Comparison of ENCODE assay signal across 8 mouse cellular contexts in the genomic region with DNA sequence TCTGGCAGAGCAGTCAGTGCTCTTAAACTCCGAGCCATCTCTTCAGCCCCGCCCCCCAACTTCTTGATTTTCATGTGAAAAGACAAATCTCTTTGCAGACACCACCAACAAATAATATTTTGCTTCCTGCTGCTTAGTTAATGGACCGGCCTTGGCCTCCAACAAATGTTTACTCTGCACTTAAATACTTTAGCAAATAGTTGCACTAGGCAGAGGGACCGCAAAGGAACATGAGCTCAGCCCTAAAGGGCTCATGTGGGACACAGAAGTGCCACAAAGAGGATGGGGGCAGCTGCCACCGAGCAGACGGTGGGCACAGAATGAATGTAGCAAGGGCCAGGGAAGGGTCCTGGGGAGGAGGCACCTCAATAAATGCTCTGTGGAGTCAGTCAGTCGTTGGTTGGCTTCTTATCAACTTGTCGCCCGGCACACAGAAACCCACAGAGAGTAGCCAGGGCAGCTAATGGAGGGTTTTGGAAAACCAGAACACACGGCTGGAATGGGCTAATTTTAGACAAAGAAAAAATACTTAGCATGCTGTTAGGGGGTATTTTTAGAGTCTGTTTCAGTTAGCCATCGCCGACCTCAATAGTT. TPM values are rescaled to one million over a fixed set of nuclear protein-coding genes. Genes with fewer than 3 reads are reported as not detected.
DNase-seq lines count a peak whose midpoint lies in the region; ATAC-seq lines count a peak whose summit lies in the region.

No protein-coding gene starts in this region.

- 0 out of 2 replicates have a peak, but pooled peaks cover 4% of the 10 kb centered on the region for H3K27me3 ChIP-seq in hindbrain, embryonic 10.5 days (ENCODE audit: insufficient read depth, poor library complexity, severe bottlenecking)
- H3K27me3 ChIP-seq in hindbrain, embryonic 11.5 days (ENCODE audit: control insufficient read depth, insufficient read depth, low read length) = no peaks in the 10 kb centered on the region
- no peaks in the 10 kb centered on the region for H3K27me3 ChIP-seq in intestine, embryonic 14.5 days (replicated peaks; ENCODE audit: control insufficient read depth, insufficient read depth, low read length)

- ATAC-seq in hindbrain, embryonic 11.5 days (ENCODE audit: low FRiP score) = no peak
- peak; percentile 50 for ATAC-seq in common myeloid progenitor, adult 5-6 weeks (replicated peaks; ENCODE audit: low read depth, poor library complexity, severe bottlenecking)
- ATAC-seq in intestine, embryonic 14.5 days (replicated peaks; ENCODE audit: low FRiP score, low TSS enrichment, low read depth) = no peak

- DNase-seq in hindbrain, embryonic 10.5 days (ENCODE audit: low spot score) = no peak
- DNase-seq in hindbrain, embryonic 11.5 days (ENCODE audit: low spot score) = no peak
- peak; percentile 59 for DNase-seq in intestine, embryonic 14.5 days (ENCODE audit: low spot score)
- peak; percentile 65 to 68 for DNase-seq in lung, postnatal 4 days
- no peak for DNase-seq in frontal cortex, postnatal 25 days (ENCODE audit: low spot score in 2 of 2)
- DNase-seq in layer of hippocampus, postnatal 10 days (ENCODE audit: low spot score in 2 of 2) = no peak
- no peak for DNase-seq in right cerebral cortex, postnatal 25 days

- H3K36me3 ChIP-seq in hindbrain, embryonic 10.5 days = no peaks in the 10 kb centered on the region
- no peaks in the 10 kb centered on the region for H3K36me3 ChIP-seq in hindbrain, embryonic 11.5 days (ENCODE audit: control insufficient read depth, insufficient read depth, low read length)
- no peaks in the 10 kb centered on the region for H3K36me3 ChIP-seq in intestine, embryonic 14.5 days (ENCODE audit: control insufficient read depth, insufficient read depth, low read length)

- no peaks in the 10 kb centered on the region for H3K9me3 ChIP-seq in hindbrain, embryonic 10.5 days
- H3K9me3 ChIP-seq in hindbrain, embryonic 11.5 days (ENCODE audit: control insufficient read depth, low read length) = no peaks in the 10 kb centered on the region
- H3K9me3 ChIP-seq in intestine, embryonic 14.5 days (ENCODE audit: control insufficient read depth, low read length) = no peaks in the 10 kb centered on the region

- no peak overlapping the region for H3K9ac ChIP-seq in hindbrain, embryonic 11.5 days (ENCODE audit: low read depth, low read length)
- no peak overlapping the region for H3K9ac ChIP-seq in intestine, embryonic 14.5 days (ENCODE audit: low read length)

- 0 out of 2 replicates have a peak overlapping the region, but pooled peaks have one; percentile 56 for H3K27ac ChIP-seq in hindbrain, embryonic 10.5 days
- H3K27ac ChIP-seq in hindbrain, embryonic 11.5 days (ENCODE audit: low read depth, low read length) = no peak overlapping the region
- H3K27ac ChIP-seq in intestine, embryonic 14.5 days (ENCODE audit: low read depth) = peak overlapping the region; percentile 77

- H3K4me2 ChIP-seq in hindbrain, embryonic 11.5 days (replicated peaks; ENCODE audit: low read depth, low read length) = no peak overlapping the region
- H3K4me2 ChIP-seq in intestine, embryonic 14.5 days (ENCODE audit: low read length) = peak overlapping the region; percentile 18; the same call in 1 of the 2 replicates

- no peak overlapping the region for H3K4me3 ChIP-seq in hindbrain, embryonic 10.5 days
- H3K4me3 ChIP-seq in hindbrain, embryonic 11.5 days (ENCODE audit: low read depth, low read length) = no peak overlapping the region
- H3K4me3 ChIP-seq in intestine, embryonic 14.5 days (ENCODE audit: low read depth, low read length) = no peak overlapping the region

- H3K4me1 ChIP-seq in hindbrain, embryonic 10.5 days (replicated peaks) = peaks cover 85% of the 10 kb centered on the region
- H3K4me1 ChIP-seq in hindbrain, embryonic 11.5 days (replicated peaks; ENCODE audit: control insufficient read depth, insufficient read depth, low read length) = no peaks in the 10 kb centered on the region; the same call in none of the 2 replicates
- peaks cover 78% of the 10 kb centered on the region for H3K4me1 ChIP-seq in intestine, embryonic 14.5 days (replicated peaks; ENCODE audit: control insufficient read depth, insufficient read depth, low read length)

- WGBS in hindbrain, embryonic 10.5 days = 71% methylated on average over 12 of the region's 12 CpGs
- 68% methylated on average over 12 of the region's 12 CpGs for WGBS in hindbrain, embryonic 11.5 days
- WGBS in intestine, embryonic 14.5 days = 27% methylated on average over 12 of the region's 12 CpGs

RNA-seq across cellular contexts. Expression of gene Rassf3, which starts 44.0 kb away (rescaled TPM):
- polyA plus RNA-seq in hindbrain, embryonic 10.5 days (2016; fragmentation: Nextera tagmentation; extraction: Ambion mirVana) = 8.0 and 11.4 TPM in 2 replicates
- polyA plus RNA-seq in hindbrain, embryonic 11.5 days (2014; fragmentation: Nextera tagmentation; extraction: Ambion mirVana) = 7.0 and 8.1 TPM in 2 replicates
- total RNA-seq in common myeloid progenitor, adult 5-6 weeks (2017) = 17.6 and 20.8 TPM in 2 replicates
- 20.9 and 24.6 TPM in 2 replicates for polyA plus RNA-seq in intestine, embryonic 14.5 days (2014; fragmentation: Nextera tagmentation; extraction: Ambion mirVana)
- 10 to 100 TPM; 14.3 to 15.5 TPM for total RNA-seq in layer of hippocampus, postnatal 10 days (2021)

Comparison
In these comparisons a context has a peak if more than half of its experiments do, and no peak if none do; other contexts are left out.
1. DNase-seq: peak in intestine, embryonic 14.5 days (single experiment) and lung, postnatal 4 days (2 of 2); none in hindbrain, embryonic 10.5 days (single experiment), hindbrain, embryonic 11.5 days (single experiment), frontal cortex, postnatal 25 days (0 of 2), layer of hippocampus, postnatal 10 days (0 of 2) and right cerebral cortex, postnatal 25 days (single experiment).